Mouse (Mus musculus): ENCODE measurements around the gene Cyp2d26. TPM values are rescaled to one million over a fixed set of nuclear protein-coding genes. Genes with fewer than 3 reads are reported as not detected.

Cyp2d26 gene
- polyA plus RNA-seq, 1 experiment from 2014 or later, result not detected

Other genes starting within 250 kb of the Cyp2d26 start
- not detected in 2 replicates for gene Cyp2d12, start 239.2 kb downstream of the Cyp2d26 start, polyA plus RNA-seq (2014; fragmentation: Nextera tagmentation; extraction: Ambion mirVana)
- gene Cyp2d34, start 173.3 kb downstream of the Cyp2d26 start, polyA plus RNA-seq (2014; fragmentation: Nextera tagmentation; extraction: Ambion mirVana), result not detected in 2 replicates
- not detected in 2 replicates for gene Cyp2d40, start 30.1 kb downstream of the Cyp2d26 start, polyA plus RNA-seq (2014; fragmentation: Nextera tagmentation; extraction: Ambion mirVana)
- 12.6 and 14.8 TPM in 2 replicates for gene Tcf20, start 193.6 kb upstream of the Cyp2d26 start, polyA plus RNA-seq (2014; fragmentation: Nextera tagmentation; extraction: Ambion mirVana)
- gene Nfam1, start 239.0 kb upstream of the Cyp2d26 start, polyA plus RNA-seq (2014; fragmentation: Nextera tagmentation; extraction: Ambion mirVana), result 2.1 and 2.3 TPM in 2 replicates

Data from hindbrain, embryonic 11.5 days (tissue).